Mouse (Mus musculus) naive thymus-derived CD4-positive, alpha-beta T cell, adult 5 months (primary cell): Measurements from ENCODE around the gene Golim4. TPM values are rescaled to one million over a fixed set of nuclear protein-coding genes. Genes with fewer than 3 reads are reported as not detected.

Source experiments
- polyA plus RNA-seq: library from polyadenylated mRNA; unstranded; fragments of 100-300 nt; shearing (Covaris generic); gene quantifications from one replicate; pipeline ENCODE4 v1.2.1, GENCODE M21; 2017

Golim4 gene
- polyA plus RNA-seq, result 13.5 TPM

DNA sequence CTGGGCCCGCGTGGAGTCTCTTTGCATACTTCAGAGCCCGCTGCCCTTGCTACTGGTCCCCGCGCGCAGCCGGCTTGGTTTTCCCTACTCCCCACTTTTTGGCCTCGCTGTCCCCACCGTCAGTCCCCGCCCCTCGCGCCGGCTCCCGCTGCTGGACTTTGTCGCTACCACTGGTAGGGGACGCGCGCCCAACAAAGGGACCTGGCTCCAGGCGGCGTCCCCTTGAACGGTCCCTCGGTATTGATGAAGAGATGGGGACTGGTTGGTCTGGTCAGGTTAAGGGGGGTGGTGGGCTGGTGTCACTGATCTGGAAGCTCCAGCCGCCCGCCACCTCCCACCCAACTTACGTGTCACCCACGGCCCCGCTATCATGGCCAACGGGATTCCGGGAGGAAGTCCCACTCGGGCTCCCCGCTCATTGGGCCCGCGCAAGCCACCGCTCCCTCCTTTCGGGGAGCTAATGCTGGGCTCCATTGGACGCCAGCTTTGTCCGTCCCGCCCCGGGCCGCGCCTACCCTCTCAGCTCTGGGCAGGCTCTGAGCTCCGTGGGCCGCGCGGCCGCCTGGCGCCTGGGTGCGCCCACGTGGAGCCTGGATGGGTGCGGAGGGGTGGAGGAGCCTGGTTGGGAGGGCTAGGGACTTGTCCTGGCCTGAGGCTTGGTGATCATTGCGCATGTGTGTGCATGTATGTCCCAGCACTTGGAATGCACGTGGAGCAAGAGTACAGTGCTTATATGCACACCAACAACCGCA lies at the start of gene Golim4:
Golim4 (minus strand) TSS at position 399 of the 752 bp plus-strand sequence.

Other genes starting within 250 kb of the Golim4 start
- not detected for gene Gm29133, start 208.8 kb downstream of the Golim4 start, polyA plus RNA-seq
- gene Fstl5, start 117.3 kb upstream of the Golim4 start, polyA plus RNA-seq, result 0.51 TPM